Mouse (Mus musculus) bone marrow macrophage, adult 2 months (primary cell): ENCODE measurements around the gene Ect2.

Source experiments
- CTCF ChIP-seq: IDR thresholded peaks from 2 replicates; pipeline ENCODE4 v1.5.1; 2012; ENCODE audit warnings: low read depth, mild to moderate bottlenecking, low read length, moderate library complexity
- POLR2A ChIP-seq: IDR thresholded peaks from 2 replicates; pipeline ENCODE4 v1.6.1; 2012; ENCODE audit warnings: mild to moderate bottlenecking, low read depth, low read length, borderline replicate concordance

GRCm38 (mm10) chr3:27153701-27154209 lies at the start of gene Ect2:
- no peak for TF ChIP-seq POLR2A
- TF ChIP-seq CTCF, result no peak
